Mouse (Mus musculus) kidney, postnatal 14 days (tissue): Measurements from ENCODE around the gene Wnk1.
A peak's percentile ranks its signal among the peaks of the same experiment; 100 is the strongest.

Experiments
- DNase-seq: peaks from one replicate; pipeline ENCODE4 v3.0.0; 2022; ENCODE audit warnings: mixed read lengths

Gene Wnk1

DNA sequence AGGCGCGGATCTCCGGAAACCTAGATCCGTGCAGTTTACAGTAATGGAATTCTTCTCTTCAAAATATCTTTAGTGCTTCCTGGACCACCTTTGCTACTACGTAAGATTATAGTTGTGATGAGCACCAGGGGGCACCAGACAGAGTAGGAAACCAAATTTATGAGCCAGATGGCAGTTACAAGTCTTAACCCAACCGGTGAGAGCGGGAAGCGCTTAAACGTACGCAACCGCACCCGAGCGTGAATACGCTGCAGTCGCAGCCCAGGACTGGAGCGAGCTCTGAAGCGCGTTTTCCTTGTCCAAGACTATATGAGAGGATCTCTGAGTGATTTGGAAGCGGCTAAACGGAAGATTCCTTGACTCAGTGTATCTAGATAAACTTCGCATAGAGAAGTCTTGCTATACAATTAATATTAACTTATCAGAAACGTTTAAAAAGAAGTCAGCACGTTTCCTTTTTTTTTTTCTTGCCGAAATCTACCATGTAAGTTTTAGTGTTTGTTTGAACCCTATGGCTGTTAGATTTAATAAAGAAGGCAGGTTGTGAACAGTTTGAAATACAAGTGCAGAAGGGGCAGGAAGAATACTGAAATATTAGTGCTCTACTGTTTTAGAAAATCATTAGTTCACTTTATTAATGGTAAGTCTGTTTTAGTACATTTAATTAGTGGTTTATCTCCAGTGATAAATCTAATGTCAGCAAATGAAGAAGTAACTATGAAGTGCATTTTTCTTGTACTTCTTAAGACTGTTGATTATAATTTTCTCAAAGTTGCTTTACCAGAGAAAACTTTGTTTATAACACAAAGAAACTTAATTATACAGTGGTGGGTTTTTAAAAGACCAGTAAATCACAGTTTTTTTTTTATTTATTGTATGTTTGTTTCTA, 1.4 kb upstream of the Wnk1 start:
- DNase-seq = peak; percentile 89

GRCm38 (mm10) chr6:120039256-120039563, 738 bp upstream of the Wnk1 start:
- DNase-seq = peak; percentile 33

DNA sequence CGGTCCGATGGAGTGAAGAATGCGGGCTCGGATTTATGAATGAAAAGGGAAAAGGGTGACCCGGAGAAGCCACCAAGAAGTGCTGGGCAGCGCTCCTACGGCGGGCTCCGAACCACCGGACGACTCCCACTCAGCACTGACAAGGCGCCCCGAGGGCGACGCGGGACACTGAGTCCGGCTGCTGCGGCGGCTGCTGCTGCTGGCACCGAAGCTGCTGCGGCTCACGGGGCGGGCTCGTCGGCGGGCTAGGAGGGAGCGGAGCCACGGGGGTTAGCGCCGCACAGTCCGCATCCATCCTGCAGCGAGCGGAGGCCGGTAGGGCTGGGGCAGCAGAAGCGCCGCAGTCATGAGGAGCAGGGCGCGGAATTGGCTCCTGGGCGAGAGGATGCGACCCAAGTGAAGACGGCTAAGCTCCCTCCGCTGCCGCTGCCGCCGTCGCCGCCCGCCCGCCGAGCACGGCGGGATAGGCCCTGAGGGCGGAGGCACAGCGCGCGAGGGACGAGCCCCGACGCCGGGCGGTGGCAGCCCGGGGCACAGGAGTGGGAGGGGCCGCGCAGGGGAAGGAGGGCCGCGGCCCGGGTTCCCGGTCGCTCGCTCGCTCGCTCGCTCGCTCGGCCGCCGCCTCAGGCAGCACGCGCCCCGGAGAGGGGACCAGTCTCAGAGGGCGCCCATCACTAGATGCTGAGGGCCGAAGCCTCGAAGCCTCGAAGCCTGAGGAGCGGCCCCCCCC, 671 bp downstream of the Wnk1 start:
- peak; percentile 85 for DNase-seq

DNA sequence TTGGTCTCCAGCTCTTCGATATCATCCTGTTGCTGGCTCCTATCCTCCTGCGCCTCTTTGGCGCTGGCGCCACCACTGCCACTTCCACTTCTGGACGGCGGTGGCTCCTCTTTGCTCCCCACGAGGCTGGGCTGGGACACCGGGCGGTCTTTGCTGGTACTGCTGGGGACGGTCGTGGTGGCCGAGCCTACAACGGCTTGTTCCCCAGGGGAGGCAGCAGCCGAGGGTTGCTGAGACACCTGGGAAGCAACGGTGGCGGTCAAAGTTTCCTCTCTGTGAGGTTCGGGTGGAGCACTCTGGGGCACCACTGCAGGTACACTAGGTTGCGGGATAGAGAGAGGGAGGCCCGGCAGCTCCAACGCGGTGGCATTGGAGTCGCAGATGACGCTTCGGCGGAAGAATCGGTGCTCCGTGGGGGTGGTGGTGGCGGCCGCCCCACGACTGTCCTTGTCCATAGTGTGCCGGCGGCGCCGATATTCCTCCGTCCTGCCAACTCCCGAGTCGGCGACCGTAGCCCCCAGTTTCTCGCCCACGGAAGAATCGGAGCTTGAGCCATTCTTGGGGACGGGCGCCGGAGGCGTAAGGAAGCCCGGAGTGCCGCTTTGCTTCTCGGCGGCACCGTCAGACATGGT, 1.4 kb downstream of the Wnk1 start:
- DNase-seq = peak; percentile 73

DNA sequence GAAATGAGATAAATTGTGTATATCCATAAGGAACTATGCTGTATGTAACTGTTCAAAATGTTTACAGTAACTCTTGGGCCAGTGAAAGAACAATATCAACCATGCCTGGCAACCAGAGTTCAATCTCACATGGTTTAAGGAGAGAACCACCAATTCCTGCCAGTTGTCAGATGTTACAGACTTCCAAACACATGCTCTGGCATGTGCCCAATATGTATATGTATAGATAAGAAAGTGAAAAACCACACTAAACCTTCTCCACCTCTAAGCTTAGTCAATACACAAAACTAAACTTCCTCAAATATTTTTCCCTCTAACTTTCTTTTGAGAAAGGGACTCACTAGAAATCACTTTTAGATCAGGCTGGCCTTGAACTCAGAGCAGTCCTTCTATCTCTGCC, 13.9 kb downstream of the Wnk1 start:
- no peak for DNase-seq

- DNase-seq = no peak
These were observed 14.7 kb downstream of the Wnk1 start for GRCm38 (mm10) chr6:120023746-120024145.

- no peak for DNase-seq
These were observed 16.4 kb downstream of the Wnk1 start for GRCm38 (mm10) chr6:120022042-120022441.

DNA sequence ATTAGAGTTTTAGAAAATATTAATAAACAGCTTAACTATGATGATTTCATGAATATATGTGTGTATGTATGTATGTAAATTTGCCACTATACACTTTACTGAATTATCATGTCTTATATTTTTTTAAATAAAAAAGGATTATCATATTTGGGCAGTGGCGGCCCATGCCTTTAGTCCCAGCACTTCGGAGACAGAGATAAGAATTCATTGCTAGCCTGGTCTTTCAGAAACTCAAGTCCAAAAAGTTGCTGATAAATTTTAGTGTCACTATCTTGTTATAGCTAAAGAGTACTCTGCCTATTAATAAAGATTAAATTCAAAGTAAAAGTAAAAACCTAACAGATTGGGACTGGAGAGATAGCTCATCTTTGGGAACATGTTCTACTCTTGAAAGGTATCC, 18.8 kb downstream of the Wnk1 start:
- no peak for DNase-seq

DNA sequence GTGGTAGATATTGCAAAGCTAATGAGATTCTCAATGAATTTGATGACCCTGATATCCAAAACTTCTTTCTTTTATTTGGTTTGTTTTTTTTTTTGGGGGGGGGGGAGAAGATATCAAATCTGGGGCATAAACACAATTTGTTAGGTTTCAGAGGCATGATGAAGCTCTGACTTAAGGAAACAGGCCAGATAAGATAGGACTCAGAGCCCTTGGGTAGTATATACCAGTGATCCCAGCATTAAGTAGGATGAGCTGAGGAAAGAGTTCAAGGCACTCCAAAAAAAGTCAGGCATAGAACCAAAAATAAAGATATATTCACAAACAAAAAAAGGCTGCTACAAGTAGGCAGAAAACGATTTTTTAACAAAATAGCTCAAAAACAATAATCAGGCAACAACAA, 25.3 kb downstream of the Wnk1 start:
- DNase-seq = no peak

- DNase-seq = no peak
These were observed 27.0 kb downstream of the Wnk1 start for GRCm38 (mm10) chr6:120011440-120011839.

DNA sequence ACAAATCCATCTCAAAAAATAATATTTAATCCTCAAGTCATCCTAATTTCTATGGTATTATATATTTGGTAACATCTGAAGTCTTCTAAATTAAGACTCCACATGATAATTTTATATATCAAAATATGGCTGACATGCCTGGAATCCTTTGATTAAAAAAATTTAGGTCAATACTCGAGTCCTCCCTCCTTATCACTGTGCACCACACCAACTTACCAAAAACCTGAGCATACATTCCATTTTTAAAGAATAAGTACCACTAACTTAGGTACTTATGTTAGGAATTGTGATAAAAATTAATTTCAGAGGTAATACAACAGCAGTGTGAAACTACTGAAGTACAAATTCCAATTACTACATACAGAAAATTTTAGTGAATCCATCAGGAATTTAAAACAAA, 27.5 kb downstream of the Wnk1 start:
- DNase-seq = no peak

GRCm38 (mm10) chr6:120010535-120010934, 27.9 kb downstream of the Wnk1 start:
- DNase-seq = no peak

DNA sequence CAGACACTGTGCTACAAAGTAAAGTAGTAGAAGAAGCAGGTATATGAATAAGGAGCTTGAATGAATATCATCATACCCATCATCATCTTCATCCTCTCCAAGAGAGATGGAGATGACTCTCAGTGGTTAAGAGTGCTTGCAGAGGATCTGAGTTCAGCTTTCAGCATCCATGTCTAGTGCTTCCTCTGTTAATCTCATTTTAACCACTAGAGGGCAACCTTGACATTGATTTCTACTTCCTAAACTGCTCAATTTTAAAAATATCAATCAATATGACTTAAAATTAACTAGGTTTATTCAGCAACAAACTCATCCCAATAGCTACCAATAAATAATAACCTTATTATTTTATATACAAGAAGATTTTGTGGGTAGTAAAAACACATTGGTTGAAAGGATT, 36.8 kb downstream of the Wnk1 start:
- no peak for DNase-seq

- no peak for DNase-seq
These were observed 42.0 kb downstream of the Wnk1 start for GRCm38 (mm10) chr6:119996480-119996879.

DNA sequence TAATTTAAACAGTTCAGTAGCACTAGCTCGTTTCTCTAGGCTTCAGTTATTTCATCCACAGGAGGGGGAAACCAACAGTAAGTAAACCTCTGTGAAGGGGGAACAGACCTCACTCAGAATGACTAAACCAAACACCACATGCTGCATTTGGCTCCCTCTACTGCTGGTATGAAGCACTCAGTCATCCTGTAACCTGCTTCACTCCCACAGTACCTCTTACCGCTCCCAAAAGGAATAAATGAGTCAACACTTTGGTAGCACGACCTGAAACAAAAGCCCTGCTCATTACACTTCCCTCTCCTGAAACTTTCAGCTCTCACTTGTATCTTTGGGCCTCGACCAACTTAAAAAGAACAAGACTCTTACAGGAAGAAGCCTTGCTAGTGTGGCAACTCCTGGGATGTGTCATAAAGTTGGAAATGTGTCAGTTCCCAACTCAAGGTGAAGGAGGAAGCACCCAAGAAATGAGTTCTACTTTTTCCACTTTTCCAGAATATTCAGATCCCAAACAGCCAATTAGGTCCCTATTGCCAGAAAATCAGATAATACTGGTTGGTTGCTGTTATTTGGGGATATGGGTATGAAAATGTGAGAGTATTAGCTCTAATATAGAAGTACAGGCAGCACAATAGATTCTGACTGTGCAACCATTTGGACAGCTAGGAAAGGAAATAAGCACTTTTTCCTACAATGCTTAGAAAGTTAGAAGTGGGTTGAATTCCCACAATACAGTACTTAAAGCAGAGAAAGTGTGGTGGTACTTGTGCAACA, 114.1 kb downstream of the Wnk1 start:
- no peak for DNase-seq

DNA sequence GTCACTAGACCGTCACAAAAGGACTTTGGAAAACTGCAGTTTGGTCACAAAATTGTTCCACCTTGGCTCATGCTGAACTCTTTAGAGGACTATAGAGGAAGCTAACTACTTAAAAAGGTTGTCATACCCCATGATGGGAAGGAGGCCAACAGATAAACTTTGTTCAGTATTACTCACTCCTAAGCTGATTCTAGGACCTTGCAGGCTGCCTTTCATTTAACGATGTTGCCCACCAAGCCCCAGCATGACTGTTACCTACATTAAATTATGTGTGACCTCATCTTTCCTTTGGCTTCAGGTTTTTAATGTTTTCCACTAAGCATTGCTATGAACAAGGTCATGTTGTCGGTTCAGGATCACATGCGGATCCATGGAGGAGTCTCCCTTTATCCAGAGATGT, 115.9 kb downstream of the Wnk1 start:
- no peak for DNase-seq

DNA sequence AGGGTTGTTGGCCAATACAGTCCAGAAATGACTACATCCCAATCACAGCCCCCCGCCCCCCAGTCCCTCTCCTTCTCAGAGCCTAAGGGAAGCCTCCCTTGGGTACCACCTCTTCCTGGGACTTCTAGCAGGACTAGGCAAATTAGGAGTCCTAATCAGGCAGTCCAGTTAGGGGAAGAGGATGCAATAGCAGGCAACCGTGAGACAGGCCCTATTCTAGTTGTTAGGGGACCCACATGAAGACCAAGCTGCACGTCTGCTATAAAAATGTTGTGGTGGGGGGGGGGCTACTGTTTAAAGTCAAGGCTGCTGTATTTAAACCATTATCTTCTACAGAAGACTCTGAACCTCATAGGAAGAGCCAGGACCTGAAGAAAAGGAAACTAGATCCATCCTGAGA, 116.3 kb downstream of the Wnk1 start:
- no peak for DNase-seq

DNA sequence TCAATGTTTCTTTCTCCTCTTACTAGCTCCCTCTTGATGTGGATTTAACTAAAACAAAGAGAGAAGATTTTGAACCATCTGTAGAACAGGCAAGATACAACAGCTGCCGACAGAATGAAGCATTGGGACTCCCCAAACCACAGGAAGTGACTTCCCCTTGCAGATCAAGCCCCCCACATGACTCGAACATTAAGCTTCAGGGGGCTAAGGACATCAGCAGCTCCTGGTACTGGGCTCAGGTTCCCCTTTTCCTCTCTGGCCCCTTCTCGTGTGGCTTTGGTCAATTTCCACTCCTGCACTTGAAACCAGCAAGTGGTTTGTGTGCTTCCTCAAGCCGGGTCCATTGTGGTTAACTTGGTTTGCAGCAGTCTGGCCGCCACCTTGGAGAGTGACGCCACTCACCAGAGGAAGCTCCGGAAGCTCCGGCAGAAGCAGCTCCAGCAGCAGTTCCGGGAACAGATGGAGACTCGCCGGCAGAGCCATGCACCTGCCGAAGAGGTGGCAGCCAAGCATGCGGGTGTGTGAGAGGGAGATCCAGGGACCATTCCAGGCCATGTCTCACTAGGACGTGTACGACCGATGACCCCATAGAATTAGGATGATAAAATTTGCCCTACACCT, 119.8 kb downstream of the Wnk1 start:
- no peak for DNase-seq

DNA sequence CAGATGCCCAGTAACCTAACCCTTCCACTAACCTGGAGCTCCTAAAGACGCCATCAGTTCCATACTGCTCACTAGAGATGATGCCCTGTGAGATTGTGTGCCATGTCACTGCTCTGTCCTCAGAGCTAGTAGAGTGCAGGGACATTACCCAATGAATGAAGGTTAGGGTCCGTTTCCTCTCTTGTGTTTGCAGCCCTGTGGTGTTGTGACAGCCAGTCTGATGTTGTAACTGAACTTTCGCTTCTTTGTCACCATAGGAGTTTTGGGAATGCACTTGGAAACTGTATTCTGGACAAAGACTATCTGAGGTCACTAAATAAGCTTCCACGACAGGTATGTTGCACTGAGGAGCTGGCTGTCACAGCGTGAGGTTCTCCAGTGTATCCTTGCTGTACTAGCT, 122.8 kb downstream of the Wnk1 start:
- DNase-seq = no peak

GRCm38 (mm10) chr6:119912046-119912445, 126.4 kb downstream of the Wnk1 start:
- DNase-seq = no peak

GRCm38 (mm10) chr6:119905461-119905860, 133.0 kb downstream of the Wnk1 start:
- no peak for DNase-seq

DNA sequence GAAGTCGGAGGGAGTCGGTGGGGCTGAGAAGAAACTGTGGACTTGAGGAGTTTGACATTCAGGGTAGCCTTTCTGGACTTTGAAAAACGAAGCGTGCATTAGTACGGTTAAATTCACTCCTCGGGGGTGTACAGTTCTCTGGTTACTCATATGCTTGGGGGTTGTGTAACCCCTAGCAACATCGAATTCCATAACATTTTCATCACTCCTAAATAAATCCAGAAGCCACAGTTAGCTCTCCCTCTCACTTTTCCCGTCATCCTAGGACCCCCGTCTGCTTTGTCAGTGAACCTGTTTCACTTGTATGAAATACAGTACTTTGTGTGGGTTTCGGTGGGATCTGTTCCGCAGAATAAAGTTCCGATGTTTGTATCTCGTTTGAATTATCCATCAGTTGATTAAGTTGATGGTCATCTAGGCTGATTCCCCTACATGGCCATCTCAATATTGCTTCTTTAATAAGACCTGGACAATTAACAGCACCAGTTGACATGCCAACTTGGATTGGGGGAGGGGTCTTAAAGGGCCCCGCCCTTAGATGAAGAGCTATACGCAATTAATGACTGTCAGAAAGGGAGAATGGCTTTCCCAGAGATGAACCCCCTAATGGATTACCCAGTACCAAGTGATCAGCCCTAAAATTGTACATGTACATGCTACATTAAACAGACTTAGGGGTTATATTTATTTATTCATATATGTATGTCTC, 135.2 kb downstream of the Wnk1 start:
- DNase-seq = no peak
